9 mouse cellular contexts compared by ENCODE assay signal in the genomic region with DNA sequence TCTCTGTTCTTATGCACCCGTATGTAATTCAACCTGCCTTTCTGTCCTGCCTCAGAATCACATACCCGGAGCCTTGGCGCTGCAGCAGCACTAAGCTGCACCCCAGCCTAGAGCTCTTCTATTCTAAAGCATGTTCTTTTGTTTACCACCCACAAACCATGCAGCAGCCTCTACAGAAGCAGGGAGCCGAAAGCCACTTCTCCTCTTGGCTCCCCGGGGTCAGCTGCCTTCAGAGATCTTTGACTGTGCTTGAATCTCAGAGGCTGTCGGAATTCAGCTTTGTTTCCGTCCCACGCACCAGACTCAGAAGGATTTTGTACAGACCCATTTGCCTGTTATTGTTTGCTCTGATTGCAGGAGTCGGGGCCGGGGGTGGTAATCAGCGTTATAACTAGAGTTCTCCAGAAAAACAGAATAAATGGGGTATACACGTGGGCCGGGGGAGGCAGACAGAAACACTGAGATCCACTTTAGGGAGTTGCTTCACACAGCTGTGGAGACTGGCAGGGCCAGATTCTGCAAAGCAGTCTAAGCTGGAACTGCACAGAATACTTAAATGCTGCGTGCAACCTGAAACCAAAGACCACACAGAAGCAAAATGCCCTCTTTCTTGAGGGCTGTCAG. TPM values are rescaled to one million over a fixed set of nuclear protein-coding genes. Genes with fewer than 3 reads are reported as not detected.
DNase-seq lines count a peak whose midpoint lies in the region; ATAC-seq lines count a peak whose summit lies in the region.
"Had no signal": no experiment of that assay in that cellular context is flagged by ENCODE, and none has a peak within 500 bp of the region (broad histone marks: within the 10 kb centered on the region; RNA-seq: fewer than 3 reads in every experiment).

No protein-coding gene starts in this region.

- 60% methylated on average over 14 of the region's 14 CpGs for WGBS in heart, embryonic 13.5 days
- WGBS in forebrain, embryonic 14.5 days, result 8% methylated on average over 14 of the region's 14 CpGs
- WGBS in neural tube, embryonic 13.5 days, result 34% methylated on average over 14 of the region's 14 CpGs

- no peaks in the 10 kb centered on the region for H3K27me3 ChIP-seq in heart, embryonic 13.5 days (replicated peaks)
- no peaks in the 10 kb centered on the region for H3K27me3 ChIP-seq in forebrain, embryonic 14.5 days (replicated peaks; ENCODE audit: control insufficient read depth, insufficient read depth, low read length)
- H3K27me3 ChIP-seq in neural tube, embryonic 13.5 days, result no peaks in the 10 kb centered on the region
- H3K27me3 ChIP-seq: liver, embryonic 12.5 days had no signal

- H3K9me3 ChIP-seq in heart, embryonic 13.5 days, result no peaks in the 10 kb centered on the region
- H3K9me3 ChIP-seq in forebrain, embryonic 14.5 days (replicated peaks; ENCODE audit: control insufficient read depth, low read length), result no peaks in the 10 kb centered on the region
- H3K9me3 ChIP-seq in neural tube, embryonic 13.5 days, result no peaks in the 10 kb centered on the region
- H3K9me3 ChIP-seq: liver, embryonic 12.5 days had no signal

- 0 out of 2 replicates have a peak, but pooled peaks cover 3% of the 10 kb centered on the region for H3K36me3 ChIP-seq in heart, embryonic 13.5 days
- H3K36me3 ChIP-seq in forebrain, embryonic 14.5 days (ENCODE audit: control insufficient read depth, insufficient read depth, low read length), result no peaks in the 10 kb centered on the region
- H3K36me3 ChIP-seq in neural tube, embryonic 13.5 days, result no peaks in the 10 kb centered on the region

- H3K4me2 ChIP-seq in heart, embryonic 13.5 days, result 0 out of 2 replicates have a peak overlapping the region, but pooled peaks have one; percentile 18
- peak overlapping the region; percentile 39 for H3K4me2 ChIP-seq in forebrain, embryonic 14.5 days (ENCODE audit: low read length)
- peak overlapping the region; percentile 32 for H3K4me2 ChIP-seq in neural tube, embryonic 13.5 days
- H3K4me2 ChIP-seq: liver, embryonic 12.5 days had no signal

- H3K4me1 ChIP-seq in heart, embryonic 13.5 days, result peaks cover 52% of the 10 kb centered on the region
- H3K4me1 ChIP-seq in forebrain, embryonic 14.5 days (ENCODE audit: control insufficient read depth, insufficient read depth, low read length), result peaks cover 9% of the 10 kb centered on the region
- peaks cover 19% of the 10 kb centered on the region for H3K4me1 ChIP-seq in neural tube, embryonic 13.5 days (replicated peaks)
- H3K4me1 ChIP-seq: liver, embryonic 12.5 days had no signal

- intact Hi-C loops in heart, postnatal 36 days (cut with DNase I), result no loop called here

- DNase-seq in heart, postnatal 36 days, result no peak
- DNase-seq in forebrain, embryonic 14.5 days (ENCODE audit: low spot score), result peak; percentile 35
- DNase-seq in layer of hippocampus, postnatal 10 days (ENCODE audit: low spot score in 2 of 2), result peak; percentile 40 to 48
- DNase-seq in cerebellum, postnatal 25 days, result no peak

- H3K9ac ChIP-seq in heart, embryonic 13.5 days, result no peak overlapping the region
- H3K9ac ChIP-seq in forebrain, embryonic 14.5 days (ENCODE audit: low read length), result peak overlapping the region; percentile 51
- peak overlapping the region; percentile 58; the same call in 1 of the 2 replicates for H3K9ac ChIP-seq in neural tube, embryonic 13.5 days
- H3K9ac ChIP-seq: liver, embryonic 12.5 days had no signal

- ATAC-seq in heart, embryonic 13.5 days (ENCODE audit: extremely low read depth, insufficient number of reproducible peaks, low FRiP score, low TSS enrichment), result no peak
- ATAC-seq in forebrain, embryonic 14.5 days, result peak; percentile 68
- ATAC-seq in neural tube, embryonic 13.5 days (ENCODE audit: low read depth), result no peak; the same call in 1 of the 2 replicates
- no peak for ATAC-seq in activated CD4-positive, CD25-positive, alpha-beta regulatory T cell, adult 4 months
- no peak for ATAC-seq in megakaryocyte progenitor cell, adult 5-6 weeks (replicated peaks; ENCODE audit: poor library complexity)
- ATAC-seq: liver, embryonic 12.5 days had no signal

- no peak overlapping the region for H3K27ac ChIP-seq in heart, embryonic 13.5 days (replicated peaks)
- H3K27ac ChIP-seq in forebrain, embryonic 14.5 days (ENCODE audit: low read depth, low read length), result peak overlapping the region; percentile 60; the same call in 1 of the 2 replicates
- H3K27ac ChIP-seq in neural tube, embryonic 13.5 days (replicated peaks), result peak overlapping the region; percentile 57
- H3K27ac ChIP-seq: liver, embryonic 12.5 days had no signal

- H3K4me3 ChIP-seq in heart, embryonic 13.5 days, result no peak overlapping the region
- H3K4me3 ChIP-seq in forebrain, embryonic 14.5 days (ENCODE audit: low read depth, low read length), result no peak overlapping the region; the same call in 1 of the 2 replicates
- H3K4me3 ChIP-seq in neural tube, embryonic 13.5 days, result no peak overlapping the region
- H3K4me3 ChIP-seq: liver, embryonic 12.5 days had no signal

RNA-seq across cellular contexts. Expression of gene Cyfip1, which starts 8.5 kb away (rescaled TPM):
- 50.3 and 51.6 TPM in 2 replicates for polyA plus RNA-seq in heart, embryonic 13.5 days (2015; fragmentation: Nextera tagmentation; extraction: Ambion mirVana)
- total RNA-seq in heart, postnatal 36 days (2021), result 10 to 100 TPM; 39.0 to 42.1 TPM
- polyA plus RNA-seq in forebrain, embryonic 14.5 days (2014; fragmentation: Nextera tagmentation; extraction: Ambion mirVana), result 54.5 and 69.5 TPM in 2 replicates
- 100 to 1,000 TPM; 115 TPM for total RNA-seq in layer of hippocampus, postnatal 10 days (2021)
- 47.6 and 49.4 TPM in 2 replicates for polyA plus RNA-seq in neural tube, embryonic 13.5 days (2015; fragmentation: Nextera tagmentation; extraction: Ambion mirVana)
- 10 to 100 TPM; 67.1 to 75.8 TPM for polyA plus RNA-seq in activated CD4-positive, CD25-positive, alpha-beta regulatory T cell, adult 4 months (2017; shearing (Covaris generic))
- 38.7 and 42.8 TPM in 2 replicates for total RNA-seq in megakaryocyte progenitor cell, adult 5-6 weeks (2015)
- 41.1 and 49.2 TPM in 2 replicates for total RNA-seq in megakaryocyte progenitor cell, adult 5-6 weeks (2017)

RNA-seq across cellular contexts. Expression of gene Tubgcp5, which starts 56.1 kb away (rescaled TPM):
- 18.1 and 19.4 TPM in 2 replicates for polyA plus RNA-seq in heart, embryonic 13.5 days (2015; fragmentation: Nextera tagmentation; extraction: Ambion mirVana)
- 10 to 100 TPM in 1 of 2 experiments, 1 to 10 TPM in 1; 10.0 to 10.7 TPM for total RNA-seq in heart, postnatal 36 days (2021)
- 31.2 and 32.5 TPM in 2 replicates for polyA plus RNA-seq in forebrain, embryonic 14.5 days (2014; fragmentation: Nextera tagmentation; extraction: Ambion mirVana)
- 10 to 100 TPM; 25.9 to 27.5 TPM for total RNA-seq in layer of hippocampus, postnatal 10 days (2021)
- polyA plus RNA-seq in neural tube, embryonic 13.5 days (2015; fragmentation: Nextera tagmentation; extraction: Ambion mirVana), result 38.3 and 38.8 TPM in 2 replicates
- 10 to 100 TPM; 29.8 to 35.9 TPM for polyA plus RNA-seq in activated CD4-positive, CD25-positive, alpha-beta regulatory T cell, adult 4 months (2017; shearing (Covaris generic))
- 34.5 and 43.3 TPM in 2 replicates for total RNA-seq in megakaryocyte progenitor cell, adult 5-6 weeks (2015)
- total RNA-seq in megakaryocyte progenitor cell, adult 5-6 weeks (2017), result 23.2 and 60.3 TPM in 2 replicates

Comparison
In these comparisons a context has a peak if more than half of its experiments do, and no peak if none do; other contexts are left out.
1. DNase-seq: peak in forebrain, embryonic 14.5 days (single experiment) and layer of hippocampus, postnatal 10 days (2 of 2); none in heart, postnatal 36 days (0 of 2) and cerebellum, postnatal 25 days (0 of 2).
2. Peak in every context shown above with its lines, with median percentiles within 50 percentile points of each other: H3K4me2 ChIP-seq.